10 mouse cellular contexts compared by ENCODE assay signal in genomic region chr3:116184443-116184842, GRCm38 (mm10). TPM values are rescaled to one million over a fixed set of nuclear protein-coding genes. Genes with fewer than 3 reads are reported as not detected.
DNase-seq lines count a peak whose midpoint lies in the region; ATAC-seq lines count a peak whose summit lies in the region.
"Had no signal": no experiment of that assay in that cellular context is flagged by ENCODE, and none has a peak within 500 bp of the region (broad histone marks: within the 10 kb centered on the region; RNA-seq: fewer than 3 reads in every experiment).

No protein-coding gene starts in this region.

- no peaks in the 10 kb centered on the region for H3K27me3 ChIP-seq in kidney, embryonic 14.5 days (ENCODE audit: control insufficient read depth, insufficient read depth, low read length)
- H3K27me3 ChIP-seq: heart, embryonic 13.5 days had no signal

- WGBS in kidney, embryonic 14.5 days, result 80% methylated on average over 4 of the region's 4 CpGs

- no peak overlapping the region for H3K27ac ChIP-seq in kidney, embryonic 14.5 days (ENCODE audit: low read depth, low read length)
- H3K27ac ChIP-seq: heart, embryonic 13.5 days had no signal

- no peak overlapping the region for H3K4me3 ChIP-seq in kidney, embryonic 14.5 days (ENCODE audit: low read length)
- H3K4me3 ChIP-seq: heart, embryonic 13.5 days had no signal

- intact Hi-C loops in gastrocnemius, postnatal 14 days (cut with DNase I; ENCODE audit: low total_unique reads), result no loop called here

- no peaks in the 10 kb centered on the region for H3K36me3 ChIP-seq in kidney, embryonic 14.5 days (ENCODE audit: control insufficient read depth, insufficient read depth, low read length)
- H3K36me3 ChIP-seq: heart, embryonic 13.5 days had no signal

- no peak overlapping the region for H3K9ac ChIP-seq in kidney, embryonic 14.5 days (ENCODE audit: low read depth, low read length)
- H3K9ac ChIP-seq: forebrain, postnatal 0 days; heart, embryonic 13.5 days had no signal

- no peak for ATAC-seq in kidney, embryonic 14.5 days (ENCODE audit: low FRiP score, low TSS enrichment)
- ATAC-seq: forebrain, postnatal 0 days had no signal

- DNase-seq in gastrocnemius, postnatal 14 days, result peak; percentile 13
- no peak for DNase-seq in gastrocnemius, postnatal 10 days
- DNase-seq in kidney, adult 9 months, result peak; percentile 51
- peak; percentile 10 for DNase-seq in adrenal gland, postnatal 25 days
- peak; percentile 29 for DNase-seq in lung, postnatal 14 days
- DNase-seq in cerebellum, postnatal 36 days, result no peak
- no peak for DNase-seq in testis, postnatal 10 days (ENCODE audit: low spot score)
- DNase-seq: forebrain, postnatal 0 days had no signal

- H3K4me1 ChIP-seq in kidney, embryonic 14.5 days (ENCODE audit: control insufficient read depth, insufficient read depth, low read length), result no peaks in the 10 kb centered on the region

- H3K4me2 ChIP-seq in kidney, embryonic 14.5 days (replicated peaks; ENCODE audit: low read depth, low read length), result no peak overlapping the region
- H3K4me2 ChIP-seq: heart, embryonic 13.5 days had no signal

- H3K9me3 ChIP-seq in kidney, embryonic 14.5 days (ENCODE audit: control insufficient read depth, low read length), result no peaks in the 10 kb centered on the region
- H3K9me3 ChIP-seq: heart, embryonic 13.5 days had no signal

RNA-seq across cellular contexts. Expression of gene Vcam1, which starts 55.0 kb away (rescaled TPM):
- 1 to 10 TPM; 5.3 to 6.3 TPM for total RNA-seq in gastrocnemius, postnatal 14 days (2021)
- 10 to 100 TPM; 12.6 to 14.2 TPM for total RNA-seq in gastrocnemius, postnatal 10 days (2021)
- 25.2 and 33.8 TPM in 2 replicates for polyA plus RNA-seq in kidney, embryonic 14.5 days (2014; fragmentation: Nextera tagmentation; extraction: Ambion mirVana)
- total RNA-seq in adrenal gland, postnatal 25 days (2021), result 10.8 and 13.1 TPM in 2 replicates

Comparison
In these comparisons a context has a peak if more than half of its experiments do, and no peak if none do; other contexts are left out.
1. DNase-seq: peak in gastrocnemius, postnatal 14 days (single experiment), kidney, adult 9 months (single experiment), adrenal gland, postnatal 25 days (single experiment) and lung, postnatal 14 days (single experiment); none in gastrocnemius, postnatal 10 days (single experiment), cerebellum, postnatal 36 days (0 of 2) and testis, postnatal 10 days (single experiment).